Mouse (Mus musculus) gonadal fat pad, adult 2 months (tissue): ENCODE measurements around the gene Serinc5. TPM values are rescaled to one million over a fixed set of nuclear protein-coding genes. Genes with fewer than 3 reads are reported as not detected.

Source experiments
- DNase-seq: peaks from one replicate; pipeline ENCODE4 v3.0.0-alpha.2; 2012; ENCODE audit warnings: low read depth
- polyA plus RNA-seq: library from polyadenylated mRNA; depleted of rRNA; stranded (reverse); fragments of >200 nt; gene quantifications from 2 replicates; pipeline ENCODE4 v1.2.3, GENCODE M21; 2012; rRNA removed

The Serinc5 gene
- polyA plus RNA-seq, 1 experiment, result 29.9 TPM

DNA sequence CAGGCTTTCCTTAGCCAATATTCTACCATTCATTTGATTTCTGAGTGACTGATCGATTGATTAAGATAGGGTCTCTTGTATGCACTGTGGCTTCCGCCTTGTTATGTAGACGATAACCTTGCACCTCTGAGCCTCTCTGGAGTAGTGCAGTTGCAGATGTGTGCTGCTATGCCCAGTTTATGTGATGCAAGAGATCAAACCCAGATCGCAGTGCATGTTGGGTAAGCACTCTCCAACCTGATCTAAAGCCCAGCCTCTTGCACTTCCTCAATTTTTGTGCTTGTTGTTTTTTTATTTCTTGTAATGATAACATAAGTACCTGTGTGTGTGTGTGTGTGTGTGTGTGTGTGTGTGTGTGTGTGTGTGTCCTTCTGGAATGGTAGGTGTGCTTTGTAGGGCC lies 132.0 kb downstream of the Serinc5 start:
- no peak for DNase-seq

DNA sequence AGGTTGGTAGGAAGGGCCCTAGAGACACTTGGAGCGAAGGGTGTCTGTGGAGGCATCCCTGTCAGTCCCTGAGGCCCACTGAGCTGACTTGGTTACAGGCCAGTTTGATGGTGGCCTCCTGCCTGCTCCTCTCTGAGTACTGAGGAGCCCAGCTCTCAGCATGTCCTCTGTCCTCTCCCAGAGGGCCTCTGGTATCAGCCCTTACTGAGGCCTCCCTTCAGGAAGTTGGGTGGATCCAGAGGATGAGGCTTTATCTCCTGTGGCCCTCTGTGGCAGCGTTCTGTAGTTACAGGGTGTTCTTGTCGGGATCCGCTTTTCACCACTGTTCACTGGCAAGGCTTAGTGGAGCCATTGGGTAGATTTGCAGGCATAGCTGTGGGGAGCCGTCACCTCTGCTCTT lies 132.4 kb downstream of the Serinc5 start:
- DNase-seq, result no peak

- DNase-seq, result peak; percentile 37
Observed at GRCm38 (mm10) chr13:92750976-92751518, 140.2 kb downstream of the Serinc5 start.

DNA sequence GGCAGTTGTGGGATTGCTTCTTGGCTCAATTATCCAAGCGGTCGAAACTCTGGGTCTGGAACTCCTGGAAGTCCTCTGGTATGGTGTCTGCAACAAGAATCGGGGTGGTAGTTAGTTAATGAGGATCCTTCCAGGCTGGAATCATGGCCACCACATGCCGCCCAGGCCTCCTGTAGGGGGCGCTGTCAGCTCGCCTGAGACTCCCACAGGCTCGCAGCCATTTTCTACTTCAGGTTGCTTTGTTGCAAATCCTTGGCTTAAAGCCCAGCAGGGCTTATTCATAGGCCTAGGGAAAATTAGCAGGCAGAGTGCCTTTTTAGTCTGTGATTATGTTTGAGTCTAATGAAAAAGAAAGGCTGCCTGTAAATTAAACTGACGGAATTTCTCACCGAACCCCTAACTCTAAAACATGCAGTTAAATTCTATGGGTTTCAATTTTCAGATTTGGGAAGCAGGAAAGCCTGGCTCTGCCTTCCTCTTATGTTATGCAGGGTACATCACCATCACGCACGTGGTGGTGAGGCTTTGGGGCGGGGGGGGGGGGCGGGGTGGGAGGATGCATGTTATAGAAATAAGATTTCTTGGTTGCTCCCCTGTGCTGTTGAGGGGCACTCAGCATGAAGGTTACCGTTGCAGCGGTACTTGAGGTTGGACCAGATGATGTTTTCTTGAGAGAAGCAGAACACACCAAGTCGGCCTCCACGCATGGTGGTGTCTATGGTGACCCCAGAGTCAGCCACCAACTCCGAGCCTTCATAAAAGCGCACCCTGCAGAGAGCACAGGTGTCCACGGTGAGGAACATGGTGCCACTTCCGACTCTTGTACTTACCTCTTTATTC lies 141.1 kb downstream of the Serinc5 start:
- DNase-seq, result peak; percentile 65

DNA sequence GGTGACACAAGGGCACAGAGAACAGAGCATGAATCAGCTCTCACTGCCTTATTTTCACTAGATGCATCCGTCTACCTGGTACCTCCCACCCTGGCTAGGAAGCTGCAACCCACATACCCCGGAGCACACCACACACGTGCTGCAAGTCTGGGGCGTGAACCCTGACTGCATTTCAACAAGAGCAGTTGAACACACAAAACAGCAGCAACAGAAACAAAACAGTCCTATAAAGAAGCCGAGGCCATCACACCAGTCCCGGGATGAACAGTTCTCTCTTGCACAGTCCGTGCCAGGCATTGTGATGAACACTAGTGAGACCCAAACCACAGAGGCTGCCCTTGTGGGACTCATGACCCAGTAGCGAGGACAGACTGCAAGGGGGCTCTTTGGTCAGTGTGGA lies 142.8 kb downstream of the Serinc5 start:
- no peak for DNase-seq

GRCm38 (mm10) chr13:92755036-92755435 lies 144.1 kb downstream of the Serinc5 start:
- DNase-seq, result no peak

DNA sequence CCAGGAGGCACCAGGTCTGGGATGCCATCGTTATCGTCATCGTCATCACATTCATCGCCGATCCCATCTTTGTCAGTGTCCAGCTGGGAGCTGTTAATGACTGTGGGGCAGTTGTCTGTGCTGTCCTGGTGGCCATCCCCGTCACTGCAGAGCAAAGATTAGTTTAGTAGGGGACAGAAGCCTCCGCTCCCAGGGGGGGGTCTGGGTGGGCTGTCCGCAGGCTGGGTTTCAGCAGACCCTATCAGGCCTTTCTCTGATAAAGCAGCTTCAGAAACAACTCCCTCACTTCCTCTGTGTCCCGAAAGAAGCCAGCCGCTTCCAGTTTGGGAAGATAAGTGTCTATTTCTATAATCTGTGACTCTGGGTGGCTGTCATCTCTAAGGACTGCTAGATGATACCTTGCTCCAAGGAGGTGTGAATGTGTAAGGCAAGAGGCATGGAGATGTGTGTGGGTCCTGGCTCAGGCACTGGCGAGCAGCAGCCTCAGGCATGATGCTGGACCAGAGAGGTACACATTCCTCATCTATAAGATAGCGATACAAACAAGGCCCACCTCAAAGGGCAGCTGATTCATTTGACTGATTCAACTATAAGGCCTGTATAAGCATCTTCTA lies 147.2 kb downstream of the Serinc5 start:
- no peak for DNase-seq

GRCm38 (mm10) chr13:92759096-92759495 lies 148.2 kb downstream of the Serinc5 start:
- DNase-seq, result no peak

DNA sequence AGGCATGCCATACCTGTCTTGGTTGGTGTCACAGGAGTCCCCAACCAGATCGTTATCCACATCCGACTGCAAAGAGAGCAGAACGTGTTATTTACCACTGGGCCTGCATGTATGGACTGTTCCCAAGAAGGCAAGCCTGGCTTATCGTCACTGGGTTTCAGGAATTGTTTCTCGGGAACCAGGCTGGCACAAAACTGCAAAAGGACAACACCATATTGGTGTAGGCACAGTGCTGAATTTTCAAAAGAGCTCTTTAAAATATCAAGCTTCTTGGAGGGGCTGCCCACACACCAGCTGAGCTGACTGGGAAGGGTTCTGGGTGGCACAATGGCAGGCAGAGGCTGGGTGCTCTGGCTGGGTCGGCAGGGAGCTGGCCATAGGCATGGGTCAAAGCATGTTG lies 149.6 kb downstream of the Serinc5 start:
- DNase-seq, result no peak

Other genes starting within 250 kb of the Serinc5 start
- 0.16 and 0.22 TPM in 2 replicates for gene Ankrd34b, start 185.2 kb upstream of the Serinc5 start, polyA plus RNA-seq
- gene Fam151b, start 127.1 kb upstream of the Serinc5 start, polyA plus RNA-seq, result 3.0 and 3.4 TPM in 2 replicates
- gene Zfyve16, start 80.2 kb upstream of the Serinc5 start, polyA plus RNA-seq, result 5.1 and 6.2 TPM in 2 replicates
- 7.4 and 8.3 TPM in 2 replicates for gene Spz1, start 34.9 kb upstream of the Serinc5 start, polyA plus RNA-seq
- 0.45 and 0.46 TPM in 2 replicates for gene Thbs4, start 183.7 kb downstream of the Serinc5 start, polyA plus RNA-seq
- gene Mtx3, start 233.7 kb downstream of the Serinc5 start, polyA plus RNA-seq, result 7.0 and 7.1 TPM in 2 replicates